31 mouse cellular contexts compared by ENCODE assay signal in genomic region chrX:36595247-36595646, GRCm38 (mm10).
"Had no signal": no experiment of that assay in that cellular context is flagged by ENCODE, and none has a peak within 500 bp of the region (broad histone marks: within the 10 kb centered on the region; RNA-seq: fewer than 3 reads in every experiment).

No protein-coding gene starts in this region.

- H3K36me3 ChIP-seq: heart, embryonic 10.5 days; heart, embryonic 12.5 days; heart, embryonic 13.5 days; heart, embryonic 15.5 days; hindbrain, embryonic 10.5 days; hindbrain, embryonic 12.5 days; hindbrain, embryonic 13.5 days; hindbrain, embryonic 15.5 days; intestine, embryonic 15.5 days; kidney, embryonic 15.5 days had no signal

- H3K4me1 ChIP-seq: heart, embryonic 10.5 days; heart, embryonic 15.5 days; intestine, embryonic 15.5 days had no signal

- H3K4me2 ChIP-seq: heart, embryonic 11.5 days; heart, embryonic 12.5 days; heart, embryonic 13.5 days; heart, embryonic 15.5 days; hindbrain, embryonic 12.5 days; hindbrain, embryonic 13.5 days; hindbrain, embryonic 14.5 days; hindbrain, embryonic 15.5 days; intestine, embryonic 15.5 days; kidney, embryonic 15.5 days had no signal

- H3K4me3 ChIP-seq: heart, embryonic 10.5 days; heart, embryonic 12.5 days; heart, embryonic 13.5 days; heart, embryonic 15.5 days; hindbrain, embryonic 10.5 days; hindbrain, embryonic 12.5 days; hindbrain, embryonic 13.5 days; hindbrain, embryonic 15.5 days; intestine, embryonic 15.5 days; kidney, embryonic 15.5 days; layer of hippocampus, adult 2 months; left cerebral cortex, adult 2 months had no signal

- DNase-seq: heart, postnatal 14 days; heart, postnatal 36 days; heart, postnatal 4 days; kidney, adult 11 months; kidney, adult 18-20 months; kidney, adult 2 months; kidney, adult 8-10 months; kidney, adult 9 months; kidney, postnatal 10 days; kidney, postnatal 14 days; kidney, postnatal 25 days; kidney, postnatal 36 days; kidney, postnatal 4 days; layer of hippocampus, adult 9-11 months; layer of hippocampus, postnatal 36 days had no signal

- H3K27ac ChIP-seq: heart, embryonic 10.5 days; heart, embryonic 13.5 days; heart, embryonic 15.5 days; hindbrain, embryonic 10.5 days; hindbrain, embryonic 12.5 days; hindbrain, embryonic 13.5 days; hindbrain, embryonic 14.5 days; hindbrain, embryonic 15.5 days; hindbrain, postnatal 0 days; intestine, embryonic 15.5 days; kidney, embryonic 15.5 days; kidney, postnatal 0 days; layer of hippocampus, adult 2 months; left cerebral cortex, adult 2 months had no signal

- H3K9me3 ChIP-seq: heart, embryonic 10.5 days; heart, embryonic 12.5 days; heart, embryonic 13.5 days; heart, embryonic 15.5 days; hindbrain, embryonic 10.5 days; hindbrain, embryonic 12.5 days; hindbrain, embryonic 13.5 days; hindbrain, embryonic 15.5 days; intestine, embryonic 15.5 days; kidney, embryonic 15.5 days had no signal

- H3K9ac ChIP-seq: heart, embryonic 12.5 days; heart, embryonic 13.5 days; heart, embryonic 15.5 days; hindbrain, embryonic 12.5 days; hindbrain, embryonic 13.5 days; hindbrain, embryonic 14.5 days; hindbrain, embryonic 15.5 days; intestine, embryonic 15.5 days; kidney, embryonic 15.5 days had no signal

- H3K27me3 ChIP-seq: heart, embryonic 12.5 days; heart, embryonic 13.5 days; heart, embryonic 15.5 days; hindbrain, embryonic 12.5 days; hindbrain, embryonic 13.5 days; hindbrain, embryonic 15.5 days; intestine, embryonic 15.5 days; kidney, embryonic 15.5 days had no signal
